Mouse (Mus musculus): ENCODE results near the gene Aldh3a2. TPM values are rescaled to one million over a fixed set of nuclear protein-coding genes. Genes with fewer than 3 reads are reported as not detected.

The Aldh3a2 gene
- total and polyA plus RNA-seq, 2 experiments from 2014 or later: 34.0 to 50.2 TPM

GRCm38 (mm10) chr11:61274421-61274820 lies 7.2 kb upstream of the Aldh3a2 start:
- DNase-seq: no peak
- no peaks in the 10 kb centered on the region for H3K4me1 ChIP-seq (ENCODE audit: insufficient read depth)
- no peaks in the 10 kb centered on the region for H3K36me3 ChIP-seq (ENCODE audit: insufficient read depth)
- H3K27me3 ChIP-seq (ENCODE audit: insufficient read depth, low read length): no peaks in the 10 kb centered on the region
- no peak overlapping the region for H3K27ac ChIP-seq (ENCODE audit: low read depth, low read length)
- 74% methylated on average over 1 of the region's 1 CpGs for WGBS
- H3K9me3 ChIP-seq (ENCODE audit: low read length): no peaks in the 10 kb centered on the region
- H3K4me2 ChIP-seq (ENCODE audit: low read depth): no peak overlapping the region
- no peak for TF ChIP-seq CTCF (IDR thresholded peaks at IDR 0.05; ENCODE audit: low read depth)
- no peak overlapping the region for H3K4me3 ChIP-seq (ENCODE audit: low read depth, low read length)
- no peak for ATAC-seq
- H3K9ac ChIP-seq: no peak overlapping the region

GRCm38 (mm10) chr11:61273928-61274327 lies 6.7 kb upstream of the Aldh3a2 start:
- DNase-seq (no peak), ATAC-seq (no peak)
- WGBS: 92% methylated on average over 2 of the region's 2 CpGs
- Histone ChIP-seq H3K9me3 (ENCODE audit: low read length) (no peaks in the 10 kb centered on the region), H3K27ac (ENCODE audit: low read depth, low read length) (no peak overlapping the region), H3K36me3 (ENCODE audit: insufficient read depth) (no peaks in the 10 kb centered on the region), H3K4me1 (ENCODE audit: insufficient read depth) (no peaks in the 10 kb centered on the region), H3K4me2 (ENCODE audit: low read depth) (no peak overlapping the region), H3K9ac (no peak overlapping the region), H3K27me3 (ENCODE audit: insufficient read depth, low read length) (no peaks in the 10 kb centered on the region), H3K4me3 (ENCODE audit: low read depth, low read length) (no peak overlapping the region)
- TF ChIP-seq CTCF (IDR thresholded peaks at IDR 0.05; ENCODE audit: low read depth): no peak

- DNase-seq (no peak), ATAC-seq (no peak)
- H3K9me3 ChIP-seq (ENCODE audit: low read length): no peaks in the 10 kb centered on the region
- H3K9ac ChIP-seq: no peak overlapping the region
- no peak overlapping the region for H3K4me2 ChIP-seq (ENCODE audit: low read depth)
- H3K36me3 ChIP-seq (ENCODE audit: insufficient read depth): no peaks in the 10 kb centered on the region
- H3K27me3 ChIP-seq (ENCODE audit: insufficient read depth, low read length): no peaks in the 10 kb centered on the region
- no peaks in the 10 kb centered on the region for H3K4me1 ChIP-seq (ENCODE audit: insufficient read depth)
- H3K4me3 ChIP-seq (ENCODE audit: low read depth, low read length): no peak overlapping the region
- TF ChIP-seq CTCF (IDR thresholded peaks at IDR 0.05; ENCODE audit: low read depth): no peak
- H3K27ac ChIP-seq (ENCODE audit: low read depth, low read length): no peak overlapping the region
Observed at GRCm38 (mm10) chr11:61271612-61272011, 4.3 kb upstream of the Aldh3a2 start.

- Histone ChIP-seq H3K9me3 (ENCODE audit: low read length) (no peaks in the 10 kb centered on the region), H3K27me3 (ENCODE audit: insufficient read depth, low read length) (no peaks in the 10 kb centered on the region), H3K4me2 (ENCODE audit: low read depth) (no peak overlapping the region), H3K9ac (no peak overlapping the region), H3K36me3 (ENCODE audit: insufficient read depth) (no peaks in the 10 kb centered on the region), H3K4me3 (ENCODE audit: low read depth, low read length) (no peak overlapping the region), H3K27ac (ENCODE audit: low read depth, low read length) (no peak overlapping the region), H3K4me1 (ENCODE audit: insufficient read depth) (peaks cover 3% of the 10 kb centered on the region; the same call in 1 of the 2 replicates)
- WGBS: 56% methylated on average over 5 of the region's 5 CpGs
- TF ChIP-seq CTCF (IDR thresholded peaks at IDR 0.05; ENCODE audit: low read depth): no peak
- ATAC-seq (no peak), DNase-seq (no peak)
Observed at GRCm38 (mm10) chr11:61270406-61270805, 3.1 kb upstream of the Aldh3a2 start.

GRCm38 (mm10) chr11:61268626-61269349 lies 1.5 kb upstream of the Aldh3a2 start:
- 0 out of 2 replicates have a peak, but pooled peaks cover 3% of the 10 kb centered on the region for H3K36me3 ChIP-seq (ENCODE audit: insufficient read depth)
- H3K4me1 ChIP-seq (ENCODE audit: insufficient read depth): peaks cover 3% of the 10 kb centered on the region; the same call in 1 of the 2 replicates
- 92% methylated on average over 6 of the region's 6 CpGs for WGBS
- no peaks in the 10 kb centered on the region for H3K9me3 ChIP-seq (ENCODE audit: low read length)
- H3K4me3 ChIP-seq (ENCODE audit: low read depth, low read length): no peak overlapping the region
- H3K9ac ChIP-seq: no peak overlapping the region
- no peak for TF ChIP-seq CTCF (IDR thresholded peaks at IDR 0.05; ENCODE audit: low read depth)
- no peak overlapping the region for H3K4me2 ChIP-seq (ENCODE audit: low read depth)
- no peak for DNase-seq
- no peaks in the 10 kb centered on the region for H3K27me3 ChIP-seq (ENCODE audit: insufficient read depth, low read length)
- no peak for ATAC-seq
- no peak overlapping the region for H3K27ac ChIP-seq (ENCODE audit: low read depth, low read length)

GRCm38 (mm10) chr11:61263841-61264240 lies 3.4 kb downstream of the Aldh3a2 start:
- H3K4me2 ChIP-seq (ENCODE audit: low read depth): no peak overlapping the region
- H3K4me1 ChIP-seq (ENCODE audit: insufficient read depth): peaks cover 3% of the 10 kb centered on the region; the same call in 1 of the 2 replicates
- no peak overlapping the region for H3K27ac ChIP-seq (ENCODE audit: low read depth, low read length)
- H3K9me3 ChIP-seq (ENCODE audit: low read length): no peaks in the 10 kb centered on the region
- no peak overlapping the region for H3K4me3 ChIP-seq (ENCODE audit: low read depth, low read length)
- 90% methylated on average over 1 of the region's 1 CpGs for WGBS
- H3K9ac ChIP-seq: no peak overlapping the region
- H3K27me3 ChIP-seq (ENCODE audit: insufficient read depth, low read length): no peaks in the 10 kb centered on the region
- ATAC-seq (no peak), DNase-seq (no peak)
- no peak for TF ChIP-seq CTCF (IDR thresholded peaks at IDR 0.05; ENCODE audit: low read depth)
- peaks cover 37% of the 10 kb centered on the region for H3K36me3 ChIP-seq (ENCODE audit: insufficient read depth)

GRCm38 (mm10) chr11:61262516-61262915 lies 4.7 kb downstream of the Aldh3a2 start:
- Histone ChIP-seq H3K9me3 (ENCODE audit: low read length) (no peaks in the 10 kb centered on the region), H3K4me2 (ENCODE audit: low read depth) (no peak overlapping the region), H3K27ac (ENCODE audit: low read depth, low read length) (no peak overlapping the region), H3K36me3 (ENCODE audit: insufficient read depth) (peaks cover 49% of the 10 kb centered on the region), H3K9ac (no peak overlapping the region), H3K4me3 (ENCODE audit: low read depth, low read length) (no peak overlapping the region), H3K27me3 (ENCODE audit: insufficient read depth, low read length) (no peaks in the 10 kb centered on the region), H3K4me1 (ENCODE audit: insufficient read depth) (peaks cover 3% of the 10 kb centered on the region; the same call in 1 of the 2 replicates)
- no peak for TF ChIP-seq CTCF (IDR thresholded peaks at IDR 0.05; ENCODE audit: low read depth)
- WGBS: 91% methylated on average over 14 of the region's 14 CpGs
- DNase-seq: no peak
- ATAC-seq: no peak
